Mouse (Mus musculus) kidney, postnatal 0 days (tissue): ENCODE data around the gene Vwa5b1. TPM values are rescaled to one million over a fixed set of nuclear protein-coding genes. Genes with fewer than 3 reads are reported as not detected.

Experiments
- ATAC-seq: fragments of 200-750 bp; cut with Nextera tagmentation; replicated peaks from 2 replicates; pipeline ENCODE4 v1.8.0; 2017; ENCODE audit warnings: low read depth, moderate number of reproducible peaks, moderate TSS enrichment, moderate library complexity; ENCODE audit not compliant: low FRiP score
- DNase-seq: peaks from one replicate; pipeline ENCODE4 v3.0.0-alpha.2; 2016; ENCODE audit warnings: low spot score
- H3K27ac ChIP-seq: fragments of 300-500 bp; sonication (generic); 2 replicates; pipeline ENCODE4 v1.5.1; 2014; ENCODE audit warnings: mild to moderate bottlenecking
- H3K27me3 ChIP-seq: fragments of 300-500 bp; sonication (generic); 2 replicates; pipeline ENCODE4 v1.6.1; 2014; ENCODE audit warnings: low read length, mixed read lengths; ENCODE audit not compliant: insufficient read depth
- H3K36me3 ChIP-seq: fragments of 300-500 bp; sonication (generic); 2 replicates; pipeline ENCODE4 v1.6.1; 2014; ENCODE audit warnings: low read length, mixed read lengths; ENCODE audit not compliant: insufficient read depth
- H3K4me1 ChIP-seq: fragments of 300-500 bp; sonication (generic); replicated peaks from 2 replicates; pipeline ENCODE4 v1.6.1; 2014; ENCODE audit warnings: antibody characterized with exemption, low read length, mixed read lengths; ENCODE audit not compliant: insufficient read depth
- H3K4me2 ChIP-seq: fragments of 300-500 bp; sonication (generic); 2 replicates; pipeline ENCODE4 v1.6.1; 2014; ENCODE audit warnings: mild to moderate bottlenecking, low read length, moderate library complexity, mixed read lengths
- H3K4me3 ChIP-seq: fragments of 300-500 bp; sonication (generic); replicated peaks from 2 replicates; pipeline ENCODE4 v1.5.1; 2014; ENCODE audit warnings: low read depth, low read length
- H3K9ac ChIP-seq: fragments of 300-500 bp; sonication (generic); 2 replicates; pipeline ENCODE4 v1.6.1; 2014; ENCODE audit warnings: low read depth, low read length
- H3K9me3 ChIP-seq: fragments of 300-500 bp; sonication (generic); replicated peaks from 2 replicates; pipeline ENCODE4 v1.6.1; 2016; ENCODE audit warnings: low read length, inconsistent platforms, mixed read lengths
- CTCF ChIP-seq: IDR thresholded peaks from 2 replicates; pipeline ENCODE4 v1.5.1; 2016; ENCODE audit warnings: antibody characterized with exemption, low read depth, mild to moderate bottlenecking, moderate library complexity
- WGBS: fragments of 180-500 bp; shearing (Covaris S2); extraction: QIAGEN DNeasy Blood & Tissue Kit; methylation state at CpG from one replicate; pipeline ENCODE4 v1.1.7; 2014; 5-methylcytosine and 5-hydroxymethylcytosine counted together
- polyA plus RNA-seq: library from polyadenylated mRNA; unstranded; fragments of >200 nt; fragmentation: Nextera tagmentation; extraction: Ambion mirVana; gene quantifications from 2 replicates; pipeline ENCODE4 v1.2.1, GENCODE M21; 2015

Vwa5b1 gene
- polyA plus RNA-seq, 1 experiment from 2014 or later = 0.11 TPM

- H3K36me3 ChIP-seq = no peaks in the 10 kb centered on the region
- H3K4me3 ChIP-seq = no peak overlapping the region
- H3K27ac ChIP-seq = no peak overlapping the region
- no peak for TF ChIP-seq CTCF
- H3K9me3 ChIP-seq = no peaks in the 10 kb centered on the region
- DNase-seq (no peak), ATAC-seq (no peak)
- H3K9ac ChIP-seq = no peak overlapping the region
- 78% methylated on average over 2 of the region's 2 CpGs for WGBS
- H3K4me1 ChIP-seq = no peaks in the 10 kb centered on the region
- no peaks in the 10 kb centered on the region for H3K27me3 ChIP-seq
- no peak overlapping the region for H3K4me2 ChIP-seq
Observed at GRCm38 (mm10) chr4:138531761-138532160, 103.9 kb downstream of the Vwa5b1 start.

- no peak overlapping the region for H3K4me3 ChIP-seq
- H3K4me2 ChIP-seq = no peak overlapping the region
- H3K27ac ChIP-seq = no peak overlapping the region
- DNase-seq (no peak), ATAC-seq (no peak)
- TF ChIP-seq CTCF = no peak
- H3K36me3 ChIP-seq = no peaks in the 10 kb centered on the region
- H3K27me3 ChIP-seq = no peaks in the 10 kb centered on the region
- WGBS = 92% methylated on average over 6 of the region's 6 CpGs
- no peaks in the 10 kb centered on the region for H3K4me1 ChIP-seq
- no peaks in the 10 kb centered on the region for H3K9me3 ChIP-seq
- no peak overlapping the region for H3K9ac ChIP-seq
Observed at GRCm38 (mm10) chr4:138530011-138530410, 105.7 kb downstream of the Vwa5b1 start.

GRCm38 (mm10) chr4:138525684-138526083 is 110.0 kb downstream of the Vwa5b1 start:
- DNase-seq (no peak), ATAC-seq (no peak)
- Histone ChIP-seq H3K27me3 (no peaks in the 10 kb centered on the region), H3K36me3 (no peaks in the 10 kb centered on the region), H3K9me3 (no peaks in the 10 kb centered on the region), H3K4me2 (no peak overlapping the region), H3K4me1 (no peaks in the 10 kb centered on the region), H3K9ac (no peak overlapping the region), H3K4me3 (no peak overlapping the region), H3K27ac (no peak overlapping the region)
- WGBS = 84% methylated on average over 4 of the region's 4 CpGs
- TF ChIP-seq CTCF = no peak

- no peak for ATAC-seq
- 86% methylated on average over 9 of the region's 9 CpGs for WGBS
- no peaks in the 10 kb centered on the region for H3K4me1 ChIP-seq
- TF ChIP-seq CTCF = no peak
- H3K27me3 ChIP-seq = no peaks in the 10 kb centered on the region
- H3K4me3 ChIP-seq = no peak overlapping the region
- no peak overlapping the region for H3K4me2 ChIP-seq
- no peaks in the 10 kb centered on the region for H3K36me3 ChIP-seq
- H3K9me3 ChIP-seq = no peaks in the 10 kb centered on the region
- H3K9ac ChIP-seq = no peak overlapping the region
- H3K27ac ChIP-seq = no peak overlapping the region
- DNase-seq = no peak
Observed at GRCm38 (mm10) chr4:138524769-138525168, 110.9 kb downstream of the Vwa5b1 start.

- DNase-seq = no peak
- 38% methylated on average over 7 of the region's 7 CpGs for WGBS
- no peak overlapping the region for H3K27ac ChIP-seq
- H3K4me3 ChIP-seq = no peak overlapping the region
- H3K27me3 ChIP-seq = no peaks in the 10 kb centered on the region
- ATAC-seq = no peak
- no peaks in the 10 kb centered on the region for H3K4me1 ChIP-seq
- no peak for TF ChIP-seq CTCF
- no peaks in the 10 kb centered on the region for H3K36me3 ChIP-seq
- no peak overlapping the region for H3K4me2 ChIP-seq
- H3K9ac ChIP-seq = no peak overlapping the region
- H3K9me3 ChIP-seq = no peaks in the 10 kb centered on the region
Observed at GRCm38 (mm10) chr4:138523775-138524174, 111.9 kb downstream of the Vwa5b1 start.

GRCm38 (mm10) chr4:138522296-138522695 is 113.4 kb downstream of the Vwa5b1 start:
- no peak overlapping the region for H3K4me3 ChIP-seq
- no peak for TF ChIP-seq CTCF
- no peaks in the 10 kb centered on the region for H3K27me3 ChIP-seq
- H3K4me2 ChIP-seq = no peak overlapping the region
- H3K4me1 ChIP-seq = no peaks in the 10 kb centered on the region
- ATAC-seq = no peak; the same call in 1 of the 2 replicates
- H3K9me3 ChIP-seq = no peaks in the 10 kb centered on the region
- no peak overlapping the region for H3K27ac ChIP-seq
- H3K9ac ChIP-seq = no peak overlapping the region
- 22% methylated on average over 7 of the region's 7 CpGs for WGBS
- peak; percentile 32 for DNase-seq
- no peaks in the 10 kb centered on the region for H3K36me3 ChIP-seq

- no peak for TF ChIP-seq CTCF
- H3K4me2 ChIP-seq = no peak overlapping the region
- H3K4me3 ChIP-seq = no peak overlapping the region
- no peaks in the 10 kb centered on the region for H3K9me3 ChIP-seq
- no peaks in the 10 kb centered on the region for H3K27me3 ChIP-seq
- WGBS = 42% methylated on average over 9 of the region's 9 CpGs
- no peak overlapping the region for H3K9ac ChIP-seq
- ATAC-seq (no peak), DNase-seq (no peak)
- no peaks in the 10 kb centered on the region for H3K4me1 ChIP-seq
- H3K36me3 ChIP-seq = no peaks in the 10 kb centered on the region
- no peak overlapping the region for H3K27ac ChIP-seq
Observed at GRCm38 (mm10) chr4:138517153-138517789, 118.4 kb downstream of the Vwa5b1 start.
